Mouse (Mus musculus): ENCODE data around the gene Uncx. TPM values are rescaled to one million over a fixed set of nuclear protein-coding genes. Genes with fewer than 3 reads are reported as not detected.

Gene Uncx
- polyA plus RNA-seq, 1 experiment from 2014 or later = 18.8 TPM

Other genes with a start within 250 kb of the Uncx start
- gene Adap1, start 217.9 kb upstream of the Uncx start, polyA plus RNA-seq (2016; fragmentation: Nextera tagmentation; extraction: Ambion mirVana) = 0.37 and 0.53 TPM in 2 replicates
- 123 and 134 TPM in 2 replicates for gene Cox19, start 192.1 kb upstream of the Uncx start, polyA plus RNA-seq (2016; fragmentation: Nextera tagmentation; extraction: Ambion mirVana)
- gene Cyp2w1, start 190.9 kb upstream of the Uncx start, polyA plus RNA-seq (2016; fragmentation: Nextera tagmentation; extraction: Ambion mirVana) = not detected in 2 replicates
- 1.7 and 2.0 TPM in 2 replicates for gene Gpr146, start 165.8 kb upstream of the Uncx start, polyA plus RNA-seq (2016; fragmentation: Nextera tagmentation; extraction: Ambion mirVana)
- 0.32 and 0.39 TPM in 2 replicates for gene C130050O18Rik, start 138.2 kb upstream of the Uncx start, polyA plus RNA-seq (2016; fragmentation: Nextera tagmentation; extraction: Ambion mirVana)
- 0.77 and 2.5 TPM in 2 replicates for gene Gper1, start 120.3 kb upstream of the Uncx start, polyA plus RNA-seq (2016; fragmentation: Nextera tagmentation; extraction: Ambion mirVana)
- 56.6 and 64.7 TPM in 2 replicates for gene 3110082I17Rik, start 83.0 kb upstream of the Uncx start, polyA plus RNA-seq (2016; fragmentation: Nextera tagmentation; extraction: Ambion mirVana)
- 9.1 and 12.2 TPM in 2 replicates for gene Zfand2a, start 58.9 kb upstream of the Uncx start, polyA plus RNA-seq (2016; fragmentation: Nextera tagmentation; extraction: Ambion mirVana)
- 5.7 and 7.8 TPM in 2 replicates for gene Micall2, start 192.8 kb downstream of the Uncx start, polyA plus RNA-seq (2016; fragmentation: Nextera tagmentation; extraction: Ambion mirVana)
- gene Ints1, start 232.2 kb downstream of the Uncx start, polyA plus RNA-seq (2016; fragmentation: Nextera tagmentation; extraction: Ambion mirVana) = 33.4 and 34.7 TPM in 2 replicates
- gene Mafk, start 248.0 kb downstream of the Uncx start, polyA plus RNA-seq (2016; fragmentation: Nextera tagmentation; extraction: Ambion mirVana) = 9.7 and 9.9 TPM in 2 replicates

Data from midbrain, embryonic 10.5 days (tissue).